Mouse (Mus musculus) heart, embryonic 14.5 days (tissue): Measurements from ENCODE around the gene Tmtc4. TPM values are rescaled to one million over a fixed set of nuclear protein-coding genes. Genes with fewer than 3 reads are reported as not detected.

Experiments used
- ATAC-seq: fragments of 200-750 bp; cut with Nextera tagmentation; 2 replicates; pipeline ENCODE4 v1.8.0; 2017; ENCODE audit warnings: low read depth, moderate TSS enrichment; ENCODE audit not compliant: insufficient number of reproducible peaks, insufficient read depth, low FRiP score
- H3K27ac ChIP-seq, 2 experiments: fragments of 200-500 bp in 1 of 2; fragments of 300-500 bp in 1 of 2; sonication (generic) in 1 of 2; replicated peaks in 1 of 2; 2 replicates each; pipeline ENCODE4 v1.5.1; 2012 to 2014; ENCODE audit warnings: low read depth in 2 of 2, low read length in 2 of 2, control low read depth in 1 of 2, mild to moderate bottlenecking in 1 of 2, mixed read lengths in 1 of 2; ENCODE audit not compliant: control insufficient read depth in 1 of 2, insufficient read depth in 1 of 2
- H3K27me3 ChIP-seq: fragments of 300-500 bp; sonication (generic); 2 replicates; pipeline ENCODE4 v1.6.1; 2014; ENCODE audit warnings: mild to moderate bottlenecking, low read length, control low read depth; ENCODE audit not compliant: control insufficient read depth, insufficient read depth
- H3K36me3 ChIP-seq: fragments of 300-500 bp; sonication (generic); 2 replicates; pipeline ENCODE4 v1.6.1; 2014; ENCODE audit warnings: mild to moderate bottlenecking, control low read depth, low read length, mixed read lengths; ENCODE audit not compliant: control insufficient read depth, insufficient read depth
- H3K4me1 ChIP-seq, 2 experiments: fragments of 200-500 bp in 1 of 2; fragments of 300-500 bp in 1 of 2; sonication (generic) in 1 of 2; 2 replicates each; pipeline ENCODE4 v1.6.1; 2012 to 2014; ENCODE audit warnings: low read length in 2 of 2, control low read depth in 1 of 2, mixed read lengths in 1 of 2; ENCODE audit not compliant: control insufficient read depth in 2 of 2, insufficient read depth in 2 of 2
- H3K4me2 ChIP-seq: fragments of 300-500 bp; sonication (generic); 2 replicates; pipeline ENCODE4 v1.6.1; 2014; ENCODE audit warnings: mild to moderate bottlenecking, low read length
- H3K4me3 ChIP-seq, 2 experiments: fragments of 200-500 bp in 1 of 2; fragments of 300-500 bp in 1 of 2; sonication (generic) in 1 of 2; 2 replicates each; pipeline ENCODE4 v1.5.1; 2012 to 2014; ENCODE audit warnings: low read length in 2 of 2, mild to moderate bottlenecking in 2 of 2, control low read depth in 1 of 2, low read depth in 1 of 2, moderate library complexity in 1 of 2; ENCODE audit not compliant: control insufficient read depth in 1 of 2, insufficient read depth in 1 of 2
- H3K9ac ChIP-seq: fragments of 300-500 bp; sonication (generic); 2 replicates; pipeline ENCODE4 v1.6.1; 2014; ENCODE audit warnings: mild to moderate bottlenecking, low read length
- H3K9me3 ChIP-seq: fragments of 300-500 bp; sonication (generic); 2 replicates; pipeline ENCODE4 v1.6.1; 2016; ENCODE audit warnings: low read length, control low read depth; ENCODE audit not compliant: control insufficient read depth
- WGBS: fragments of 180-500 bp; shearing (Covaris S2); extraction: QIAGEN DNeasy Blood & Tissue Kit; methylation state at CpG from one replicate; pipeline ENCODE4 v1.1.7; 2014; 5-methylcytosine and 5-hydroxymethylcytosine counted together
- polyA plus RNA-seq: library from polyadenylated mRNA; unstranded; fragments of >200 nt; fragmentation: Nextera tagmentation; extraction: Ambion mirVana; gene quantifications from 2 replicates; pipeline ENCODE4 v1.2.1, GENCODE M21; 2014

The Tmtc4 gene
- polyA plus RNA-seq, 1 experiment from 2014 or later, result 17.4 TPM

DNA sequence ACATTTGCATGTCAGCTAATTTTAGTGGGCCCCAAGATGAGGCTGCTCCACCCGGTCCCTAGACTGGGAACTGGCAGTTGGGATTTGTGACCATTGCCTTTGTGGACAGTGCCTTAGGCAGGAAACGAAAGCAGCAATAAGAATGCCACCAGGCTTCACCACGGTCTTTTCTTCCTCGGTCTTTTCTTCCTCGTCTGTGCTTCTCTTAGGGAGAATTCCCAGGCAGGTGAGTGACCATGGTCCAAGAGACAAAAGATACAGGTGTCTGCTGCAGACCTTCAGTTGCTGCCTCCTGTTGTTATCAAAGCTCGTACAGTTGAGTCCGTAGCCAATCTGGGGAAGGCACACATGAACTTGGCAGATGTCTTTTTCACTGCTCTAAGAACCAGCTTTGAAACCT, 103.5 kb downstream of the Tmtc4 start:
- no peak for ATAC-seq
- WGBS, result 77% methylated on average over 7 of the region's 7 CpGs
- Histone ChIP-seq H3K36me3 (no peaks in the 10 kb centered on the region), H3K4me2 (no peak overlapping the region), H3K9me3 (no peaks in the 10 kb centered on the region), H3K4me3 (no peak overlapping the region), H3K27me3 (no peaks in the 10 kb centered on the region), H3K4me1 (peaks cover 3 to 6% of the 10 kb centered on the region in 2 experiments), H3K27ac (no peak overlapping the region), H3K9ac (no peak overlapping the region)

DNA sequence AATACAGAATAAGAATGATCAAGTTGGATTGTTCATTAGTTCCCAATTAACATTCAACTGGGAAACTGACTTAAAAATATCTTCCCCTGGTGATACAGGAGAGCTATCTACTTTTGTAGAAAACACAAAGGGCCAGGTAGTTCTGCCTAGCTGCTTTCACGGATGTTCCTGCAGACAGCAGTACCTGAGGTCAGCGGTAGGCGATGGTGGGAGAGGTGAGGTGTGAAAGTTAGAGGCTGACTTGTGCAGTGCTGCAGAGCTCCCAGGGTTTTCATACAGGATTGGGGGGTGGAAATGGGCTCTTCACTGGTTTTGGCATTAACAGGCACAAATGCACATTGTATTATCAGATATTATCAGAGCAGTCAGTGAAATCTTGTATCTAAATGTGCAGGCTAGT, 106.0 kb downstream of the Tmtc4 start:
- H3K9ac ChIP-seq, result no peak overlapping the region
- 77% methylated on average over 3 of the region's 3 CpGs for WGBS

DNA sequence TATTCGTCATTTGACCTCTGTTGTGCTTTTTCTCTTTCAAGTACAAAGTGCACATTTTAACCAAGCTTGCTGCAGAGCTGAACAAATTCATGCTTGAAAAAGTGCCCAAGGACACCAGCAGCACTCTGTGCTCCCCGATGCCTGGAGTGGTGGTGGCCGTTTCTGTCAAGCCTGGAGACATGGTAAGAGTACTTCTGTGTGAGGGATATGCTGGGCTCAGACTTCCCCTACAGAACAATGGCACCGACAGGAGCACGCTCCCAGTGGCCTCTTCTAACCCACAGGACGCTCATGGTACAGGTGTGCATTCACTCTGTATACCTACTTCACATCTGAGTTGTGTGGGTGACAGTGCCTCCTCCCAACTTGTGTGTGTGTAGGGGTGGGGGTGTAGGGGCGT, 107.1 kb downstream of the Tmtc4 start:
- Histone ChIP-seq H3K36me3 (no peaks in the 10 kb centered on the region), H3K27ac (no peak overlapping the region), H3K9ac (no peak overlapping the region), H3K4me1 (peaks cover 10 to 21% of the 10 kb centered on the region in 2 experiments), H3K4me3 (no peak overlapping the region), H3K9me3 (no peaks in the 10 kb centered on the region), H3K27me3 (no peaks in the 10 kb centered on the region), H3K4me2 (no peak overlapping the region)
- WGBS, result 64% methylated on average over 7 of the region's 7 CpGs
- ATAC-seq, result no peak

More for the DNA sequence above, 106.0 kb downstream of the Tmtc4 start:
- no peaks in the 10 kb centered on the region for H3K36me3 ChIP-seq
- H3K4me2 ChIP-seq, result no peak overlapping the region
- H3K4me1 ChIP-seq, result peaks cover 7 to 14% of the 10 kb centered on the region in 2 experiments
- H3K27ac ChIP-seq, result no peak overlapping the region
- no peaks in the 10 kb centered on the region for H3K27me3 ChIP-seq
- no peak overlapping the region for H3K4me3 ChIP-seq
- no peak for ATAC-seq
- H3K9me3 ChIP-seq, result no peaks in the 10 kb centered on the region

DNA sequence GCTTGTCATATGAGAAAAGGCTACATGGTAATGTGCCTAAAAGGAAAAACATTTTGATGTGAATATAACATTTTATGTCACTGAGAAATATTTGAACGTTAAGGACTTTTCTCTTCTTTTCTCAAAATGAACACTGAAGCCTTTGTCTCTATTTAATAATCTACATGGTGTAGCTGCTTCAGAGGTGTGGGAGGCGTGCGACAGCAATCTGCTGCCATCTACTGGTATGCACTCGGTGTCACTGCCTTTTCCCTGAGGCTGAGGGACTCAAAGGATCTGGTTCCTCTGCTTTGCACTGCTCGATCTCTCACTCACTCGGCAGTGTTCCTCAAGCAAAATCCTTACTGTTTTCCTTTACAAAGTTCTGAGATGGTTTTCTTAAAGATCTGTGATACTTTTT, 107.7 kb downstream of the Tmtc4 start:
- no peaks in the 10 kb centered on the region for H3K9me3 ChIP-seq
- H3K27me3 ChIP-seq, result no peaks in the 10 kb centered on the region
- no peaks in the 10 kb centered on the region for H3K36me3 ChIP-seq
- no peak overlapping the region for H3K4me2 ChIP-seq
- no peak for ATAC-seq
- peaks cover 10 to 22% of the 10 kb centered on the region in 2 experiments for H3K4me1 ChIP-seq
- no peak overlapping the region for H3K4me3 ChIP-seq
- H3K27ac ChIP-seq, result no peak overlapping the region
- H3K9ac ChIP-seq, result no peak overlapping the region
- WGBS, result 2% methylated on average over 6 of the region's 6 CpGs

DNA sequence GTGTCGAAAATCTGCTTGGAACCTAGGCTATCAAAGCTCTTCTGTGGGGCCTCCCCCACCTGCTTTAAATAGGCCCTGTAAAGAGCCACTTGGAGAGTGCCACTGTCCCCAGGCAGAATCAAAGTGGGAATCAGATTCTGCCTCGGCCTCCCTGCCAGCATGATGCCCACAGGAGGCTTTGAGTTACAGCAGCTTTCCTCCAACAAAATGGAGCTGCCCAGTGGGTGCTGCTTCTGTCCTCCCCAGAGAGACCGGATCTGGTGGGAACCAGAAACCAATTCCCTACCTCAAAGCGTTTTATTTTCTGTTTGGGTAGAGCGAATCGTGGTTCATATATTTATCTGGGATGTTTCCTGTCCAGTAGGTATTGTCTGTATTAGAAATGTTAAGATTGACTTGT, 108.2 kb downstream of the Tmtc4 start:
- no peak overlapping the region for H3K9ac ChIP-seq
- WGBS, result 48% methylated on average over 6 of the region's 6 CpGs
- H3K4me2 ChIP-seq, result no peak overlapping the region
- no peaks in the 10 kb centered on the region for H3K9me3 ChIP-seq
- H3K36me3 ChIP-seq, result no peaks in the 10 kb centered on the region
- ATAC-seq, result no peak
- H3K27ac ChIP-seq, result no peak overlapping the region
- H3K4me3 ChIP-seq, result no peak overlapping the region
- H3K27me3 ChIP-seq, result no peaks in the 10 kb centered on the region
- peaks cover 10 to 22% of the 10 kb centered on the region in 2 experiments for H3K4me1 ChIP-seq

DNA sequence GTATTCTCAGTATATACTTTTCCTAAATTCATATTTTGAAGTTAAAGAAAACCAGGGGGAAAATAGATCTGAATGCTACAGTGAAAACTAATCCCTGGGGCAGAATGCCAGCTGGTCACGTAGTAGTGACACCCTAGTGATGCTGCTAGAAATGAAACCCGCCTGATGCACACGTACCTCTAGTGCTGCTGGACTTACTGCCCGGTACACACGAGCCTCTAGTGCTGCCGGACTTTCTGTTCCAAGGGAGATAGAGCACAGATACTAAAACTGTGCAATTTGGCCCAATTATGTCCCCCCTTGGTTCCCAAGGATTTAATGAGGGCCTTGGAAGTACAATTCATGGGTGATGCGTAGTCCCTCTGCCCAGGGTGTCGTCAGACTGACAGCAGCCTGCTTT, 108.8 kb downstream of the Tmtc4 start:
- no peak for ATAC-seq
- no peaks in the 10 kb centered on the region for H3K9me3 ChIP-seq
- no peaks in the 10 kb centered on the region for H3K36me3 ChIP-seq
- no peak overlapping the region for H3K4me2 ChIP-seq
- no peaks in the 10 kb centered on the region for H3K27me3 ChIP-seq
- 62% methylated on average over 8 of the region's 8 CpGs for WGBS
- no peak overlapping the region for H3K9ac ChIP-seq
- H3K27ac ChIP-seq, result no peak overlapping the region
- no peak overlapping the region for H3K4me3 ChIP-seq
- peaks cover 10 to 22% of the 10 kb centered on the region in 2 experiments for H3K4me1 ChIP-seq

DNA sequence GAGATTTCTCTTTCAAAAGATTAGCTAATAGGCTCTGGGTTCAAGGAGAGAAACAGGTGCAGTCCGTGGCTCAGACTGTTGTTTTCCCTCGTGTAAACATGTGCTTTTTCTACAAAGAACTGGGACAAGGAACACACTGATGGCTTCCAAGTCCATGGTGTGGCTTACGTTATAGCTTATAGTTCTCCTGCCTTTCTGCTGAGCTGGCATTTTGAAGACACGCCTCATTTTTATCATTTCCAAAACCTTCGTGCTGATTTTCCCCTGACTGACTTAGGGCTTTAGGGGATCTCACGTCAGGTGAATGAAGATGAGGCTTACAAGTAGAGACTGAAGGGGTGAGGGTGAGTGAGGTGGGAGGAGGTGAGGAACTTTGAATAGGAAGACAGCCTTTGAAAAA, 111.2 kb downstream of the Tmtc4 start:
- 82% methylated on average over 6 of the region's 6 CpGs for WGBS
- Histone ChIP-seq H3K4me1 (peaks cover 10 to 32% of the 10 kb centered on the region in 2 experiments), H3K4me2 (no peak overlapping the region), H3K4me3 (no peak overlapping the region), H3K36me3 (no peaks in the 10 kb centered on the region), H3K27ac (no peak overlapping the region), H3K9me3 (no peaks in the 10 kb centered on the region), H3K9ac (no peak overlapping the region), H3K27me3 (no peaks in the 10 kb centered on the region)
- no peak for ATAC-seq

DNA sequence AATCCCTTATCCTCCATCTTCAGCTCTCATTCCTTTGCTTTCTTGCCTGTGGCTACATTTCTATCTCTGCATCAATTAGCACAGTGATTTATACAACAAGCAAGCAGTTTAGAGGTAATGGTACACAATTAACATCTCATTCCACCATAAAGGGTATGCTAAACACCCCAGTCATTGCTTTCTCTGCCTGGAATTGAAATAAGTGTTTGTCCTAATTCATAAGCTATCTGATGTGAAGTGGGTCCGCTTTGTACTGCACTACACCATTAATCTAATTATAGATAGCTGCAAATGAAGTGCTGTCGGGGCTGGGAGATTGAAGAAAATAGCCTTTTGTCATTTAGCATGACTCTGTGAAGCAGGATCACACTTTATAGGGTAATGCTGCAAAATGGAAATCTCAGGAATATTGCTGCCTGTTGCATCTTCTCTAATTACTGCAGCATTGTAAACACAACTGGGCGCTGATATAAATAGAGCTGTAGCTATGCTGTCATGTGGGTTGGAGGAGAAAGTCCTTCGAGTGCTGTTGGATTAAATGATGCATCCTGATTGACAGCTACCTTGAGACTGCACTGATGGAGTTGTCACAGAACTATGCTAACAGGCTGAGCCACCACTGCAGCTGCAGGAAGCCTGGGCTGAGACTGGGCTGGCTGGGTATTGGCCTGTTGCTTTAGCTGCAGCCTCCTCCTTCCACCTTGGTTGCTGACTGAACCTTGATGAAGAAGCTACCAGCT, 111.8 kb downstream of the Tmtc4 start:
- Histone ChIP-seq H3K9me3 (no peaks in the 10 kb centered on the region), H3K9ac (no peak overlapping the region), H3K27me3 (no peaks in the 10 kb centered on the region), H3K4me1 (peaks cover 10 to 35% of the 10 kb centered on the region in 2 experiments), H3K27ac (no peak overlapping the region), H3K4me3 (no peak overlapping the region), H3K36me3 (no peaks in the 10 kb centered on the region), H3K4me2 (no peak overlapping the region)
- ATAC-seq, result no peak
- WGBS, result 40% methylated on average over 4 of the region's 4 CpGs
